Mouse (Mus musculus) thymus, adult 2 months (tissue): ENCODE measurements around the gene Cyp11a1.

Experiments used
- CTCF ChIP-seq: fragments of 200-500 bp; IDR thresholded peaks from 2 replicates; pipeline ENCODE4 v1.5.1; 2012; ENCODE audit warnings: mild to moderate bottlenecking, control low read depth, low read length, moderate library complexity, borderline replicate concordance; ENCODE audit not compliant: control insufficient read depth, poor library complexity, insufficient read depth; ENCODE audit errors: extremely low read depth
- POLR2A ChIP-seq: fragments of 200-500 bp; IDR thresholded peaks from 2 replicates; pipeline ENCODE4 v1.6.1; 2012; ENCODE audit warnings: mild to moderate bottlenecking, low read length, control low read depth, moderate library complexity; ENCODE audit not compliant: control insufficient read depth, poor library complexity, insufficient read depth; ENCODE audit errors: extremely low read depth

DNA sequence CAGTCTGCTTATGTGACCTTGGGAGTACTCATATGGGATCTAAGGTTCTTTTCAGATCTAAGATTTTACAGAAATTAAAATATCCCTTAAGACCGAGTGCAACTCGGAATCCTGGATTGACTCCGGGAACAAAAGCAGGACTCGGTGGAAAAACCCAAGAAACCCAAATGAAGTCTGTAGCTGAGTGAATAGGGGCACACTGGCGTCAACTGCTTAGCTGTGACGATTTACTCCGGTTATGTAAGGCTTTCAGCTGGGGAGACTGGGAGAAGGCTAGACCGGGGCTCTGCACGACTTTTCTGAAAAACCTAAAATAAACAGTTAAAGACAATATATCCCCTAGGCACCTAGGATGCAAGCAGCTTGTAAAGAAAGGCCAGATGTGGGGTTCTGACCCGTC lies 46.8 kb upstream of the Cyp11a1 start:
- TF ChIP-seq POLR2A = no peak
- no peak for TF ChIP-seq CTCF
